Mouse (Mus musculus) spleen, adult 2 months (tissue): ENCODE data around the gene Arhgef15.

Experiments
- CTCF ChIP-seq: fragments of 200-500 bp; IDR thresholded peaks from 2 replicates; pipeline ENCODE4 v1.5.1; 2011; ENCODE audit warnings: mild to moderate bottlenecking, inconsistent platforms; ENCODE audit not compliant: insufficient read depth, insufficient read length, insufficient replicate concordance; ENCODE audit errors: extremely low read depth
- POLR2A ChIP-seq: fragments of 200-500 bp; IDR thresholded peaks from 2 replicates; pipeline ENCODE4 v1.6.1; 2011; ENCODE audit warnings: low read depth, low read length, inconsistent platforms

GRCm38 (mm10) chr11:68939451-68940304 lies 17.6 kb downstream of the Arhgef15 start:
- TF ChIP-seq CTCF (no peak), POLR2A (no peak)
